Mouse (Mus musculus) heart, adult 18-20 months (tissue): ENCODE results near the gene Gpkow. TPM values are rescaled to one million over a fixed set of nuclear protein-coding genes. Genes with fewer than 3 reads are reported as not detected.
"Not testable (repeated sequence)": the region's sequence is repeated elsewhere in the genome, so short reads cannot be mapped to it uniquely, and the experiment has no call there.

Experiments
- DNase-seq, 2 experiments: peaks; one replicate each; pipeline ENCODE4 v3.0.0; 2021 to 2022; ENCODE audit warnings: mixed read lengths in 1 of 2
- total RNA-seq, 2 experiments: library from RNA; stranded (reverse); gene quantifications; 2 replicates each; pipeline ENCODE4 v1.2.3; 2021

Gpkow gene
- total RNA-seq, 2 experiments from 2014 or later, result 17.8 to 20.1 TPM

DNA sequence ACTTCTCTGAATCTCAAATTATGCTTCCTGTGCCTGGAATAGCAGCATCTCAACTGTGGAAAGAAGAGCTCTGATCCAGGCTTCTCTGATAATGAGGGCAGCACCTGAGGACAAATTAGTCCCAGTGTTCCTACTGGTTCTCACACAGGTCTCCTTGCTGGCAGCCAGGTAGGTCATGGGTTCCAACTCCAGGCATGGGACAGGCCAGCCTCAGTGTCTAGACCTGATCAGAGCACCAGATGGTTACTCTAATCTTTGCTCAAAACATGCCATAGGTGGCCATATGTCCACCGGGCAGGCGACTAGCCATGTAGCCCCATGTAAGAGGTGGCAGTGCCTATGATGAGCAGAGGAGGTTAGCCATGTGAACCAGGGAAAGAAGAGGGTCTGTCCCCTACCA, 8.6 kb upstream of the Gpkow start:
- no peak for DNase-seq

GRCm38 (mm10) chrX:7690486-7690885, 6.4 kb upstream of the Gpkow start:
- no peak for DNase-seq

DNA sequence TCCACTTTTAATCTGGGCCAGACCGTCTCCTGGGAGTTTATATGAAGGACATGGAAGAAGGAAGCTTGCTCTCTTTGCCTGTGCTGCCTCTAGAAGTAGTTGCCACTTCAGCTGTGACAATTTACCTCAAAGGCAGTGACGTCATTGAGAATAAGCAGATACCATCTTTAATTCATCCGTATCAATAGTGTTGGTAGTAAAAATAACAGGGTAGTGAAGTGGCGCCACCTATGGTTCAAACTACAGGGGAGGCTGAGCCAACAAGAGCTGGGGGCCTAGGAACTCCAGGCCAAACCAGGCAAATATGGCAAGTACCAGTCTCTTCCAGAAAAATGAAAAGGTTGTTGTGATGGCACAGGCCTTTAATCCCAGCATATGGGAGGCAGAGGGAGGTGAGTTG, 4.1 kb upstream of the Gpkow start:
- peak; percentile 37 to 53 for DNase-seq

- no peak for DNase-seq
Observed at GRCm38 (mm10) chrX:7696520-7696919, 411 bp upstream of the Gpkow start.

DNA sequence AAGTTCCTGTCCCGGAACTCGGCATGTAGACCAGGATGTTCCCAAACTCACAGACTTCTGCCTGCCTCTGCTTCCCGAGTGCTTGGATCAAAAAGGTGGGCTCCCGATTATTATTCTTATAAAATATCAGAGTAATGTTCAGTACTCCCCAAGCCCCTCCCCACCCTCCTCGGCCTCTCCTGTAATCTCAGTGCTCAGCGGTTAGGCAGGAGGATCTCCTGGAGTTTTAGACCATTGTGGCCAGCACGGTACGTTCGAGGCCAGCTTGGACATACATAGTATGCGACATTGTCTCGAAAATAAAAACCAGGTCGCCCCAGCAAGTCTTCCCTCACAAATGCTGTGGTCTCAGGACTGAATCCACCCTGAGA, 16.8 kb downstream of the Gpkow start:
- not testable (repeated sequence) for DNase-seq

DNA sequence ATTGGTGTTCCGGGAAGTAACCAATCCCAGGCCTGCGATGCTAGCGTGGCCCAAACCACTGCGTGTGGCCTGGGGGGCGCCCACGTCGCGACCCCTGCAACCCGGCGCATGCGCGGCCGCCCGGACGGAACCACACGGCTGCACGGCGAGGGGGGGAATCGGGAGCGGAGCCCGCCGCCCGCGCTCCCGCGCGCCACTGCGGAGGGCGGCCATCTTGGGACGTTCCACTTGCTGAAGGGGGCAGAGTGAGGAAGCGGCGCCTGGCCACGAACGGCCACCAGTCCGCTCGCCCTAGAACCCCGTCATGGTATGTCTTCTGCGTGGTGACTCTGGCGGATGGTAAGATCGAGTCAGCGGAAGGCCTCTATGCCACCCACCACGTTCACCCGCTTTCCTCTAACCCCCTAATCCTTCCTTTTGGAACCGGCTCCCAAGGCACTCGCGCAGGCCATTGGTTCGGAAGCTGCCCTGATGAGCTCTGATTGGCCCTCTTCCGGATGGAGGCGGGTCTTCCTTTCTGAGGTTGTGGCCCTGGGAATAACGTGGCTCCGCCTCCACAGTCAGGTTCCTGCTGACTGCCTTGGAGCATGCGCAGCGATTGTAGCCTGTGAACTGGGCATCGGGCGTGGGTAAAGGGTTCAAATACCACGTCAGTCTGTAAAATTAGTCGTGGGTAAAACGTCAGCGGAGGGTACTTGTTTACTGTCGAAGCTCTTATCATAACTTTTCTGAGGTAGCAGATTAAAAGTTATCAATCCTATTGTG, 17.4 kb downstream of the Gpkow start, which contains the start of gene Wdr45:
TSS of gene Wdr45 (plus strand) at position 199 of the 765 bp plus-strand sequence.
- peak; percentile 94 to 97 for DNase-seq

GRCm38 (mm10) chrX:7716058-7716457, 19.1 kb downstream of the Gpkow start:
- not testable (repeated sequence) for DNase-seq

DNA sequence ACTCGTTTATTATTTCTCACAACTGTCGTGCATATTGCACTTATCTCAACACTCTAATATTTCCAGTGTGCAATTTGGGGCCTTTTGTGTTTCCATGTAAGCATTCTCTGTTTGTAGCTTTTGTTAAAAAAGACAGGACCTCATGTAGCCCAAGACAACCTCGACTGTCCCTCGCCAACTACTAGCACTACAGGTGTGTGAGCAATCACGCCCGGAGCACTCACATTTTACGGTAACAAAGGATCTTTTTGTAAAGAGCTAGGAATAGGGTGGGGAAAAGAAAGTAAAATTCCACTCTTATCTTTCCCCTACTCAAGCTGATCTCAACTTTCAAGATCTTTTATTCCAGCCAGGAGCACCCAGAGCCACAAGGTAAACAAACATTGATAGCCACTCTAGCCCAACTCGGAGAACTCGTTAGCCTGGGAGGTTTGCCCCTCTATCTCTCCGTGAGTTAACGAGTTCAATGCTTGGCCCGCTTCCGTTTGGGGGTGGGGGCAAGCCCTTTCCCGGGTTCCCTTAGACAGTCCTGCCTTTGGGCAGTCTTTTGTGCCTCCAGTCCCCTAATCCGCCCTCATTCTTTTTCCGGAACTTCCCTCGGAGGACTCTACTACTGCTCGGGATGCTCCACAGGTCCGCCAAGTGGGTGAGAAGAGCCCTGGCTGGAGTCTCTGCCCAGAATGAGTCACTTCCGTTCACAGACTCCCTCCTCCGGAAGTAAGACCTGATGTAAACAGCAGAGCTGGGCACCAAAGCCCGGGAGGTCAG, 24.8 kb downstream of the Gpkow start, which contains the start of gene Gm45208:
TSS of gene Gm45208 (plus strand) at position 732 of the 768 bp plus-strand sequence.
- peak; percentile 84 to 86 for DNase-seq

DNA sequence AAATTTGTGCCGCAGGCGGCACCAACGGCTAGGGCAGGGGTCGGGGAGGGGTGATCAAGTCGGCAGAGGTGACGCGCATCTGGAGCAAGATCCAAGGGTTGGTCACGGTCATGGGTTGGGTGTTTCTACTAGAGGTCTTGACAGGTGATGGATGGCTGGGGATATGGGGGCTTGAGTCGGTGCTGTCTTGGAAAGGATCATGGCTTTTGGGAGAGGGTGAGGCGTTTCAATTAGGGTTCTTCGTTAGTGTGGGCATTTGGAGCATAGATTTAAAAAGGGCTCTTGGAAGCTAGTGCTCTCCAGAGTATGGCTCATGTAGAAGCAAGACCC, 25.3 kb downstream of the Gpkow start:
- no peak for DNase-seq

DNA sequence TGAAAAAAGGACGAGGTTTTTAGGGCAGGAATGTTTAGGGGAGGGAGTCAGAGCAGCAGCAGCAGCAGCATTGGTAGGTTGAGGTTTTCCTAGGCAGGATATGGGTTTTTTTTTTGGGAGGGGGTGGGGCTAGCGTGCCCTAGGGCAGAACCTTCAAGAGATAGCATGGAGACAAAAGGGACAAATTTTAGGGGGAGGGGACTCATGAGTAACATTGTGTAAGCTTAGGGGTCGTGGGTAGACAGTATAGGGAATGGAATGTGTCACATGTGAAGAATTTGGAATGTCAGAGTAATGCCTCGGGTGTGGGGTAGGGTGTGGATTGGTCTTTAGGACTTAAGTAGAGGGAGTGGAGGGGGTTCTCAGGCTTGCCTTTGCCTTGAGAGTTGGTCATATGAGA, 25.8 kb downstream of the Gpkow start:
- DNase-seq, result no peak

DNA sequence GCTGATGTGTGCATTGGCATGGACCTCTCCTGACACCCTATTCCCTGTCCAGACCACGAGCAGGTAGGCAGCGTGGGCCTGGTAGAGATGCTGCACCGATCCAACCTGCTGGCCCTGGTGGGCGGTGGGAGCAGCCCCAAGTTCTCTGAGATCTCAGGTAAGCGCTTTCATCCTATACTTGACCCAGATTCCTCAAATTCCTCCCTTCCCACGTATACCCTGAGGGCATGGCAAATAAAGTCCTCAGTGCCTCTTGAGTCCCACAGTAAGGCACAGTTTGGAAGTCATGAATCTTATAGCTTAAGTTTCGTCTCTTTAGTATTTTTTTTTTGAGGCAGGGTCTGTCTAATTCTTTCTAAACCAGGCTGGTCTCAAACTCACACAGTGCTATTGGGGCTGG, 27.2 kb downstream of the Gpkow start:
- no peak for DNase-seq

- no peak for DNase-seq
Observed at GRCm38 (mm10) chrX:7725841-7726240, 28.9 kb downstream of the Gpkow start.

DNA sequence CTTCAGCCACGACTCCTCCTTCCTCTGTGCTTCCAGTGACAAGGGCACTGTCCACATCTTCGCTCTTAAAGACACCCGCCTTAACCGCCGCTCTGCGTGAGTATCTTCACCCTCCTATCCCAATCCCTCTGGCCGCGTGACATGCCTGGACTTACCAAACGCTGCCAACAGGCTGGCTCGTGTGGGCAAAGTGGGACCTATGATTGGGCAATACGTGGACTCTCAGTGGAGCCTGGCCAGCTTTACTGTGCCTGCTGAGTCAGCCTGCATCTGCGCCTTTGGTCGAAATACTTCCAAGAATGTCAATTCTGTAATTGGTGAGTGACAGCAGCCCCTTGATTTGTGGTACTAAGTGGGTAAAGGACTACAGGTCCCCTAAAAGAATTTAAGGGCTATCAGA, 30.2 kb downstream of the Gpkow start:
- DNase-seq, result no peak

DNA sequence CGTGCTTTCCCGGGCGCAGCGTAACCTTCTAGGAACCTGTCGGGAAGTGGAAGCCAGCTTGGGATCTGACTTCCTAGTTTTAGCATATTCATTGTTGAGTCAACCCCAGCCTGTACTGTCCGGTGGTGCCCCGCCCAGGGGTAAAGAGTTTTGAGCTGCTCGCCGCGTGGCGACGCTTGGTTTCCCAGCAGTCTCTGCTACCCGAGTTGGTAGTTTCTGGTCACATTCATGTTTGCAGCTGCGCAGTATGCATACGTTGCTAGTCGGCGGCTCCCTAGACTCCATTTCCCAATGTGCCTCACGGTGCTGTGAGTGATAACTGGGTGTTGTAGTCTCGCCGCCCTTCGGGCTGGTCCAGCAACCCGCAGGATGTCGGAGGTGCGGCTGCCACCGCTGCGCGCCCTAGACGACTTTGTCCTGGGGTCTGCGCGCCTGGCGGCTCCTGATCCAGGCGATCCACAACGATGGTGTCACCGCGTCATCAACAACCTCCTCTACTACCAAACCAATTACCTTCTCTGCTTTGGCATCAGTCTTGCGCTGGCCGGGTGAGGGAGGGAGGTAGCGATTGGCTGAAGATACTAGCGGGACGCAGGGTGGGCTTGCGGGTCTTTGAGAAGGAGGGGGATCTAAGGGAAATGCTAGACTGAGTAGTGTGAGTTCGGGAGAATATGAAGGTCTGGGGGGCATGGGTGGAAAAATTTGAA, 31.4 kb downstream of the Gpkow start, which contains the start of gene Praf2:
TSS of gene Praf2 (plus strand) at position 225 of the 707 bp plus-strand sequence.
- peak; percentile 78 to 93 for DNase-seq

DNA sequence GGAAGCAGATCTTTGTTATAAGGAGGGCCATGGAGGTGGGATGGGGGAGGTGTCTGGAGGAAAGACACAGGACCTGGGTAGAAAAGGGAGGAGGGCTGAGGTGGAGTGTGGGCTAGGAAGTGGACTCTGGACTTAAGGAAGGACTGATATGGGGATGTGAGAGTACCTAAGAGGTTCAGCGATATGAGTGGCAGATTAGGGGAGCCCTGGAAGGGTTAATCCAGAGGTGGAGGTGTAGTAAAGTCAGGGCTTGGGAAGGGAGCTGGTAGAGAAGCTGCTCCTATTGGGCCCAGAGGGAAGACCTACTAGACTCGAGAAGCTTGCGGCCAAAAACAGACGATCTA, 32.0 kb downstream of the Gpkow start:
- DNase-seq, result no peak

- peak; percentile 58 to 79 for DNase-seq
Observed at GRCm38 (mm10) chrX:7733571-7734156, 36.7 kb downstream of the Gpkow start.

- no peak for DNase-seq
Observed at GRCm38 (mm10) chrX:7739336-7740081, 42.6 kb downstream of the Gpkow start.

- no peak for DNase-seq
Observed at GRCm38 (mm10) chrX:7740082-7740819, 43.3 kb downstream of the Gpkow start.

- no peak for DNase-seq
Observed at GRCm38 (mm10) chrX:7741103-7741502, 44.2 kb downstream of the Gpkow start.

DNA sequence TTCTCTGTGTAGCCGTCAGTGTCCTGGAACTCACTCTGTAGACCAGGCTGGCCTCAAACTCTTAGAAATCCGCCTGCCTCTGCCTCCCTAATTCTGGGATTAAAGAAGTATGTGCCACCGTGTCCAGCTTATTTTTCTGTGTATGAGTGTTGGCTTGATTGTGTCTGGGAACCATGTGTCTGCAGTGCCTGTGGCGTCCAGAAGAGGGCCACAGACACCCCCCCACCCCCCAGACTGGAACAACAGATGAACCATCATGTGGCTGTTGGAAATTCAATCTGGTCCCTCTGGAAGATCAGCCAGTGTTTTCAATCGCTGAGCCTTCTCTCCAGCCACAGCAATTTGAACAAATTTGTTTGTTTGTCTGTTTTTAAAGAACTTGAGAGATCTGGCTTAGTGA, 46.5 kb downstream of the Gpkow start:
- no peak for DNase-seq

- no peak for DNase-seq
Observed at GRCm38 (mm10) chrX:7744940-7745339, 48.0 kb downstream of the Gpkow start.
